Mouse (Mus musculus) layer of hippocampus, postnatal 10 days (tissue): ENCODE data around the gene Actl6a. TPM values are rescaled to one million over a fixed set of nuclear protein-coding genes. Genes with fewer than 3 reads are reported as not detected.
"Not testable (repeated sequence)": the region's sequence is repeated elsewhere in the genome, so short reads cannot be mapped to it uniquely, and the experiment has no call there.

Experiments
- DNase-seq, 2 experiments: peaks; one replicate each; pipeline ENCODE4 v3.0.0; 2021; ENCODE audit warnings: low spot score in 2 of 2
- long read RNA-seq: library from polyadenylated mRNA; stranded (forward); transcript quantifications from one replicate; pipeline ENCODE4 v2.0.0, GENCODE M21; 2023
- total RNA-seq, 2 experiments: library from RNA; stranded (reverse); gene quantifications; 2 replicates each; pipeline ENCODE4 v1.2.3; 2021

The Actl6a gene
- 10 to 100 TPM; 18.4 to 20.5 TPM for total RNA-seq
- long read RNA-seq, transcript Actl6a-201 (14 exons, 2,010 nt) = major isoform, 23 of 28 reads
- long read RNA-seq, partial matches to known transcripts = 2 of 28 reads
- long read RNA-seq, other reads (novel, unspliced or antisense) = 2 of 28 reads

GRCm38 (mm10) chr3:32705647-32706348 is at the start of gene Actl6a:
Gene Actl6a (plus strand): TSS chr3:32706298.
- DNase-seq = not testable (repeated sequence)

GRCm38 (mm10) chr3:32656398-32656994 is 49.6 kb upstream of the Actl6a start:
- no peak for DNase-seq

DNA sequence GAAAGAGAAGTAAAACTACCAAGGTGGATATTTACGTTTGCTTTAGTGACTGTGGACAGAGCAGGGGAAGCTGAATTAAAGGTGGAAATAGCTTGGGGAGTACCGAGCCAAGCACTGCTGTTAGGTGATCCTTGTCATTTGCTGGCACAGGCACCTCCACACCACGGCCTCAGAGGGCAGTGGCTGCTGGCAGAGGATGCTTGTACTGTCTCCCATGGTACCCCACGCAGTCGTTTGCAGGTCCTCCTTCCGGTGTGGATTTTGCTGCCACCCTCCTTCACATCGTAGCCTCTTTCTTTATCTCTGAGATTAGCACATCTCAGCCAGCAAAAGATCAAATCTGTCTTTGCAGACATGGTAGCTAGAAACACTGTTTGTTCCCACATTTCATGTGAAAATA is 47.7 kb upstream of the Actl6a start:
- no peak for DNase-seq

DNA sequence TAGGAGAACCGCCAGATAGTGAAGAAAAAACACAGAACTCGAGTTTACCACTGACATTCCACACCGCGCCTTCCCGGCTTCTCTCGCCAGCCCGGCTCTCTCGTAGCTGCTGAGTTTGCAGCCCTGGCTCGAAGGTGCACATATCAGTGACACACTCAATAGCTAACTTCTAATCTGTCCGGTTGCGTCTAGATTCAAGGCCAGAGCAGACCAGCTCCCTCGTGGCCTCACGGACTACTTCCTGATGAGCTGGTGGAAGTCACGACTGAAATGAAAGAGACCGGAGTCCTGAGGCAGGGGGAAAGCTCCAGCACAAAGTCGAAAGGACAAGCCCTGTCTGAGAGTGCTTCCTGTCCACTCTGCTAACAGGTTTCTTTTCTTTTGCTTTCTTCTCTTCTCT is 47.3 kb upstream of the Actl6a start:
- no peak for DNase-seq

DNA sequence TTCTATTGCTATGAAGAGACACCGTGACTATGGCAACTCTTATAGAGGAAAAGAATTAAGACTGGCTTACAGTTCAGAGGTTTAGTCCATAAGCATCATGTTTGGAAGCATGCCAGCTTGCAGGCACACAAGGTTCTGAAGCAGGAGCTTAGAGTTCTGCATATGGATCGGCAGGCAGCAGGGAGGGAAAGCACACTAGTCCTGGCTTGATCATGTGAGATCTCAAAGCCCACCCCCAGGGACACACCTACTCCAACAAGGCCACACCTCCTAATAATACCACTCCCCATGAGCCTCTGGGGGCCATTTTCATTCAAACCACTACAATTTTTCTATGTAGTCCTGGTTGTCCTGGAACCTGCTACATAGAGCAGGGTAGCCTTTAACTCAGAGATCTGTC is 46.6 kb upstream of the Actl6a start:
- DNase-seq = no peak

DNA sequence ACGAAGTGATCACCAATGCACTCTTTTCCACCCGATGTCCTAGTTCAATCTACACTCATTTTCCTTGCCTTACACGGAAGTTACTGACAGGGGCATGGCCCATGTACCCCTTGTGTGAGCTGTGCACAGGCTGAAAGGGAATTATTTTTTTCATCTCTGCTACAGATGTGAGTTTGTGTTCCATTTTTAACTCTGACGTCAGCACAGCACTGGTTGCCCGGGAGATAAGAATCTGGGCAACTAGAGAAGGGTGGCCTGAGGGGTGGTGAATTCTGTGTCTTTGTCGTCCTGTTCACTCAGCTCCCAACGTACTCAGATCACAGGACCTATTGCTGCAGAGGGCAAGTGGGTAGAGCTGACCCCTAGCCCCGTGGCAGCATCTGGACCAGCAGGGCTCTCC is 45.8 kb upstream of the Actl6a start:
- DNase-seq = no peak

- DNase-seq = no peak
Observed at GRCm38 (mm10) chr3:32660831-32661555, 45.1 kb upstream of the Actl6a start.

DNA sequence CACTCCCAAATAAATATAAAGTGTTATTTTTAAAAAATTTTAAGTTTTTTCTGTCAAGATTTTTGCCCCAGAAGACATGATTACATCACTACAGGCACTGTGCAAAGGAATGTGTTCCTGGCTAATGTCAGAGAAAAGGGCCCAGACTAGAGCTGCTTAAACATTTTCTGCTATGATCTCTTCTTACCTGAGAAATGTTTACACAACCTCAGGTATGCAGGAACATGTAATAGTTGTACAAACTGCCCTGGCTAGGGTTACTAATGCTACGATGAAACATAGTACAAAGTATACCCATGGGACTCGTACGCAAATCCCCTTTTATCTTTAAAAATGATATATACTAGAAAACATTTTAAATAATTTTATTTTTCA is 44.6 kb upstream of the Actl6a start:
- DNase-seq = no peak

- no peak for DNase-seq
Observed at GRCm38 (mm10) chr3:32668256-32668959, 37.7 kb upstream of the Actl6a start.

- DNase-seq = peak; percentile 12 to 27
Observed at GRCm38 (mm10) chr3:32669211-32669610, 36.9 kb upstream of the Actl6a start.

DNA sequence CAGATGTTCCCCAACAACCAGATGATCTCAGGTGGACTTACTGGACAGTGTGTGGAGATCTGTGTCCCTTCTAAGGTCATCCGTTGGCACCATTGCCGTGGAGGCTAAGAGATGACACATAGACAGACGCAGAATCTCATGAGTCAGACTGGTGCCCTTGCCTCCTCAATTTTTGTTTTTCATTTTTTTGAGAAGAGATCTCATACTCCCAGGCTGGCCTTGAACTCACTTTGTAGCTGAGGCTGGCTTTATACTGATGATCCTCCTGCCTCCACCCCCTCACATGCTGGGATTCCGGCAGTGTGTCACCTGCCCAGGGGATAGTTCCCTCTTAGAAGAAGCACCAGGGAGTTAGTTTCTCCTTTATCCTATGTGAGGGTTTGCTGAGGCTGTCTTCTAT is 35.9 kb upstream of the Actl6a start:
- DNase-seq = no peak

- DNase-seq = no peak
Observed at GRCm38 (mm10) chr3:32673151-32673550, 32.9 kb upstream of the Actl6a start.

- no peak for DNase-seq
Observed at GRCm38 (mm10) chr3:32676393-32676792, 29.7 kb upstream of the Actl6a start.

- no peak for DNase-seq
Observed at GRCm38 (mm10) chr3:32682910-32683531, 23.1 kb upstream of the Actl6a start.

DNA sequence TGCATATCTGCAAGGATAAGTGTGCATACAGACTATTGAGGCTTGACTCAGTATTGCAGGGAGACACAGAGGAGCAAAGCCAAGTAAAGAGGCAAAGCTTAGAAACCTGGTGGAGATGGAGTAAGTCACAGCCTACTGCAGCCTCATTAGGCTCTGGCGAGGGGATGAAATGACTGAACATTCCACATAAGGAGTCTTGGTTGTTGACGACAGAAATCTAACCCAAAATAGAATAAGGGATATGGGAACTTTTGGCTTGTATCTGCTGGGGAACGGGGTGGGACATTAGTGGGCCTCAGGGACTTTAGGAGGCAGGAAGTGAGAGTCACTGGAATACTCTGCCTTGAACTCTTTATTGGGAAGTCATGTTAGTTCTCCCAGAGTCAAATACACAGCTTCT is 21.5 kb upstream of the Actl6a start:
- DNase-seq = no peak

GRCm38 (mm10) chr3:32686537-32686936 is 19.6 kb upstream of the Actl6a start:
- DNase-seq = no peak

DNA sequence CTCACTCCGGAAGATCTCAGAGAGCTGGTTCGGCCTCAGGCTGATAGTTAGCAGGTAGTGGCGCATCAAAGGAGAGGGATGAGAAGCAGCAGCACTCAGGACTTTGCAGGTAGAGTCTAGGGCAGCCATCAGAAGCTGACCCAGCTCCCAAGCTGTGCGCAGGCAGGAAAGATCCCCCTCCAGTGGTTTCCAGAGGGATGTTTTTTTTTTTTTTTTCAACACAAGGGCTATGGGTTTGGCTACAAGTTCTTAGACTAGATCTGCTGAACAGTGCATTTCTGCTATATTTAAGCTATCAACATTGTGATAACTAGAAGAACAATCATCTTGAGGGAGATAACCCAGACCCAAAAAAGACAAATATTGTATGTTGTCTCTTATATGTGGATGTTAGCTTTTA is 18.9 kb upstream of the Actl6a start:
- DNase-seq = no peak

DNA sequence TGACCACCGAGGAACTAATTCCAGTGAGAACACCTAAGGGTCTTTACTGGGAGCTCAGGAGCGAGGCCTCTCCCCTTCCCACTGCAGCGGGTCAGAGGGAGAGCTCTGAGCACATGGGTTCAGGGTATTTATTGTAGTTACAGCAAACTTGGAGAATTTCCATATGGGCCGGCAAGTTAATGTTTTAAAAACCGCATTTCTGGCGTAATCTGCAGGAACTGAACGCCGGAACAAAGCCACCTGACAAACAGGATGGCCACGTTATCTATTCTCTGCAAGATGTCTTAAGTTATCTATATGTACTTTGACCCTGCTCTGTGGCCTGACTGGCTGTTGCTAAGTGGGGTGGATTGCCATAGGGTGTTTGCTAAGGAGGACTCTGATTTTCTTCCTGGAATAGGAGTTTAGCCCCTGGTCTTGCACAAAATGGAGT is 16.5 kb upstream of the Actl6a start:
- no peak for DNase-seq

DNA sequence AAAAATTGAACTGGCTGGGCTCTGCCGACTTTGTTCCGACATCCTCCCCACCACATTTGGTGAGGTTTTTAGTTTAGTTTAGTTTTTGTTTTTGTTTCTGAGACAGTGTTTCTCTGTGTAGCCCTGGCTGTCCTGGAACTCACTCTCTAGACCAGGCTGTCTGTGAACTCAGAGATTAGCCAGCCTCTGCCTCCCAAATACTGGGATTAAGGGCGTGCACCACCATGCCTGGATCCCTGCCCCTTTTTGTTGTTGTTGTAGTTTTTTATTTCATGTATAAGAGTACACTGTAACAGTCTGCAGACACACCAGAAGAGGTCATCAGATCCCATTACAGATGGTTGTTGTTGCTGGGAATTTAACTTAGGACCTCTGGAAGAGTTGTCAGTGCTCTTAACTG is 16.1 kb upstream of the Actl6a start:
- DNase-seq = no peak

GRCm38 (mm10) chr3:32690901-32691300 is 15.2 kb upstream of the Actl6a start:
- DNase-seq = no peak

- no peak for DNase-seq
Observed at GRCm38 (mm10) chr3:32691841-32692240, 14.3 kb upstream of the Actl6a start.
